Mouse (Mus musculus): Measurements from ENCODE around the gene Slc9a9.

DNA sequence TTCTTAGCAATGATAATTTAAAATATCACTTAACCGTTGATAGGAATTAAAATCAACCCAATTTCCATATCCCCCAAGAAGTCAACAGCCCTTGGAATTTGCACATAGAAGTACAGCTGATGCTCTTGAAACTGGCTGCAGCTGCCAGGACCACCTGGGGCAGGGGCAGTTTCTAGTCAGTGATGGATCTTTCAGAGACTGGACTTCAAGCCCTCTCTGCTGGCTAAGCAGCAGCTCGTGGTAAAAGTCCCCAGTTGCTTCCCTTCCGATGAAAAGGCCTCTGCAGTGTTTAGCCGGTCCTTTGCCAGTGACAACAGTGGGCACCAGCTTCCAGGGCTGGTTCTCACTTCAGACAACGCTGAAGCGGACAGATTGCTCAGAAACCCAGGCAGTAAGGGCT, 62.4 kb downstream of the Slc9a9 start:
- TF ChIP-seq CTCF (IDR thresholded peaks at IDR 0.05; ENCODE audit: control insufficient read depth, insufficient read depth, insufficient replicate concordance, low read depth, low read length) (no peak), POLR2A (IDR thresholded peaks at IDR 0.05; ENCODE audit: control insufficient read depth, low read depth, low read length) (no peak)
